Mouse (Mus musculus) cerebellum, postnatal 36 days (tissue): ENCODE results near the gene Chm.
"Not testable (repeated sequence)": the region's sequence is repeated elsewhere in the genome, so short reads cannot be mapped to it uniquely, and the experiment has no call there.

Source experiments
- DNase-seq, 2 experiments: peaks; one replicate each; pipeline ENCODE4 v3.0.0; 2021 to 2022; ENCODE audit warnings: mixed read lengths in 2 of 2

The Chm gene

DNA sequence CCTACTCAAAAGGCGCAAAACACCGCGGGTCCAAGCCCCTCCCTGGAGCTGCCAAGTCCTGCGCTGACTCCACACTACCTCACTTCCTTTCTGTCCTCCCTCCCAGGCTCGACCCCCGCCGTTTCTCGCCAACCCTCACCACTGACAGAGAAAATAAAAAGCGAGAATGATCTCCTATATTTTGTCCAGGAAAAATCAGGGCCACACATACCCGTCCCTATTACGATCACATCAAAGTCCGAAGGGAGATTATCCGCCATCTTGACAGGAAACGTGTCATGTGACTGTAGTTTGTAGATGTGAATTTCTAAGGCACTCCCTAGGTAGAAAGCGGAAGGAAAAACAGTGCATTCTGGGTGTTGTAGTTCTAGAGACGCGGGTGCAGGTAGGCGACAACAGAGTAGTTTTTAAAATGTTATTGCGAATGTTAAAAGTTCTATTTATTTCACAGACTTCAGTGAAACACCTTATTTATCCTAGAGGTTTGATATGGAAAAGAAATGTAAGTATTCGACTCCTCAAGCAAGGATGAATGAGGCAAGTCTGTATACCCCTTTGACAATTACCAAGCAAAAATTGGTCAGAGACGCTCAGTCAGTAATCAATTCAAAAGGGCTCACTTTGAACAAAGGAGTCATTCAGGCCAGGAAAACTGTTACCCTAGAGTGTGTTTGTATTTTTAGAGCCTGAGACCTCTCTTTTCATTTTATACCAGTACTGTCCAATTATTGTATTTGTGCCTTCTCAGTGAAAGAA is at the start of gene Chm:
TSS of gene Chm (minus strand) at position 288 of the 756 bp plus-strand sequence.
- peak; percentile 37 to 60 for DNase-seq

DNA sequence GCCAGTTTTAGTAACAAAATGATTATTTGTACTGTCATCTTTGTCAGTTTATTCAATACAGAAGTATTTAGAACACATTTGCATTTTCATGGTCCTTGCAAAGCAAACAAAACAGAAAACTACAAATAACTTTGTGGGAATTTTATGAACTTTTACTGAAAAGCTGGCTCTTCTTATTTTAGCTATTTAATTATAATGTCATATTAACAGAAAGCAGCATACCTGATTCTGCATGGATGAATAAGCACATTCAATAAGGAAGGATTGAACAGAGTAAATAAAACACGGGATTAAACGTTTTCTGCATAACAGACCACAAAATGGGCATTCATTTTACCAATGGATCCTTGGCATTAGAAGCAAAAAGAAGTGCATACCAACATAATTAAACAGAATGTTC is 8.6 kb upstream of the Chm start:
- no peak for DNase-seq

DNA sequence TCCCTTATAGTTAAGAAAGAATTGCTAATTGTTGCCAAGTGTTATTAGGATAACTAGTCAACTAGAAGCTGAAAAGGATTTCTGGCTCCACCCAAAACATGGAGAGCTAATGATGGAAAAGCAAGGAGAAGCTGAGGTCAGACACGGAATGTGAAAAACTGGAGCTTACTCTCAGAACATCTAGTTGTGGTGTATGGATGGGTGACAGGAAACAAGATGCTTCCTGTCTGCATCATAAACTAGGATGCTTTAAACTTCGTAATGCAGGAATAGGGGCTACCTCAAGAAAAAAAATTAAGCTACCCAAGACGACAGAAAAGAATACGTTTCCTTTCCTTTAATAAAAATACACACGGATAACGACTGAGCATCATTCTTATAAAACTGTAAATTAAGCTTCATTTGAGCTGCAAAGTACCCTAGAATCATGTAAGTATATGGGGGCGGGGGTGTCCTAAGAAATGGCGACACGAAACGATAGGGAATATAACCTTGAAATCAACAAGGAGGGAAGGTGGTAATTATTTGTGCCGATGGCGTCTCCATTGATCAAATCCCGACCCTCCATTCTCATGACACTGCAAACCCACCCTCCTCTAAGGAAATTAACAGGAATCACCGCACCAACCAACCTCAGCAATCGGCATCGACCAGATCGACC is 618 bp downstream of the Chm start:
- DNase-seq: no peak

DNA sequence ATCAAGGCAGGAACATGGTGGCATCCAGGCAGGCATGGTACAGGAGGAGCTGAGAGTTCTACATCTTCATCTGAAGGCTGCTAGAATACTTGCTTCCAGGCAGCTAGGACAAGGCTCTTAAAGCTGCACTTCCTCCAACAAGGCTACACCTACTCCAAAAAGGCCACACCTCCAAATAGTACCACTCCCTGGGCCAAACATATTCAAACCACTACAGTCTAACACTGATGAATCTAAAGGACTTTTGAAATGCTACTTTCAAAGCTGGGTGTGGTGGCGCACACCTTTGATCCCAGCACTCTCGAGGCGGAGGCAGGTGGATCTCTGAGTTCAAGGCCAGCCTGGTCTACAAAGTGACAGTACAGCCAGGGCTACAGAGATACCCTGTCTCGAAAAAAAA is 4.5 kb downstream of the Chm start:
- not testable (repeated sequence) for DNase-seq

DNA sequence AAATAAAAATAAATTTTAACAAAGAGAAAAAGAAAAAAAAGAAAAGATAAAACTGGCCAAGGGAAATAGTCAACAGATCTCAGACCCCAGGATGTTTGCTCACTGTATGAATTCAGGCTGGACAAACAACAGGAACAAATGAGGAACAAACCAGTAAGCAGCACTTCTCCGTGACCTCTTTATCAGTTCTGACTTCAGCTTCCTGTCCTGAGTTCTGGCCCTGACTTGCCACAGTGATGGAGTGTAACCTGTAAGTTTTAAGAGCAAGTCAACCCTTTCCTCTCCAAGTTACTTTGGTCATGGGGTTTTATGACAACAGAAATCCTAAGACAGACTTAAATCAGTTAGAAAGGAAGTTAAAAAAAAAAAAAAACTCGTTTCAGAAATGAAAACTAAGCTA is 12.6 kb downstream of the Chm start:
- DNase-seq: no peak

DNA sequence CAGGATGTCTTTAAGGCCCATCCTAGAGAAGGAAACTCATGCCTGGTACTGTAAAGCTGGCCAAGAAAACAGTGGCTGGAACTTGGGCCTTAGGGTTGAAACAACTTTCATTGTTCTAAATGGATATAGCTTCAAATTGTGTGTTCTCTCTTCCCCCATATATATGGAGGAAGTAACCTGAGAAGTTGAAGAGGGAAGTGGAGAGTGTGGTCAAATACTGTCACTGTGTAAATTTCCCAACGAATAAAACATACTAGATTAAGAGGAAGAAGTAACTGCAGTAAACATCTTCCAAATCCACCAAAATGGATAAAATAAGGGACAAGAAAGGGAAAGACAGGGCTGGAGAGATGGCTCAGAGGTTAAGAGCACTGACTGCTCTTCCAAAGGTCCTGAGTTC is 13.0 kb downstream of the Chm start:
- DNase-seq: no peak

DNA sequence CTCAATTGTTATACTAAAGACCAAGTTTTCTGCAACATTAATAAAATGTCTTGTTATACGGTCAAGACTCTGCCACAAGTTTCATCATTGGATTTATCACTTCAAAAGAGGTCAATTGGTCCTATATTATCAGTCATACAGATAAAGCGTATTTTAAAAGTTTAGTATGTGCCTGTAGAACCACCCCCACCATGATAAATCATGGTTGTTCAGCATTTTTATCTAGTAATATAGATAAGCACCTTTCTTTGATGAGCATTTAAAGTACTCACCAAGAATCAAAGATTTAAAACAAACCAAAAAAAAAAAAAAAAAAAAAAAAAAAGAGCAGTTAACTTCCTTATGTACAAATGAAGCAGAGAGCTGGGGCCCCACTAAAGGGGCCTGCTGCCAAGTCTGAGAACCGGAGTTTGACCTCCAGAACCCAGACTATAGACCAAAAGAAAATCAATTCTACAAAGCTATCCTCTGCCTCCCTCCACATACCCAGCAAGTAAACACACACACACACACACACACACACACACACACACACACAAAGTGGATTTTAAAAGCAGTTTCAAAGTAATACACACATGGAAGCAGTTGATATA is 25.0 kb downstream of the Chm start:
- DNase-seq: no peak

DNA sequence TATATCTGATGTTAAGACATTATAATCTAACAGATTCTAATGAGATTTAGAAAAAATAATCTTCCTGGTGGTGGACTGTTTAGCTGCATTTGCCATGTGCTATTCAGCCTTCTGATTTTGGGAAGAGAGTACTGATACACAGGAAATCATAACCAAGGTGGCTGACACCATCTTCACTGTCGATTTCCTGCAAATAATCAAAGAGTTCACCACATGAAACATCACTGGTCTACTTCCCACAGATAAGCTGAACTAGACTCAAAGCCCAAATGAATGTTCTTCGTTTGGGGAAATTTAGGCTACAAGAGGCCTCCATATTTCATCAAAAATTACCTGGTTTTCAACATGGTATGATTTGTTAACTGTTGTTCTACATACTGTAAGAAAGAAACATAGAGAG is 101.1 kb downstream of the Chm start:
- no peak for DNase-seq

DNA sequence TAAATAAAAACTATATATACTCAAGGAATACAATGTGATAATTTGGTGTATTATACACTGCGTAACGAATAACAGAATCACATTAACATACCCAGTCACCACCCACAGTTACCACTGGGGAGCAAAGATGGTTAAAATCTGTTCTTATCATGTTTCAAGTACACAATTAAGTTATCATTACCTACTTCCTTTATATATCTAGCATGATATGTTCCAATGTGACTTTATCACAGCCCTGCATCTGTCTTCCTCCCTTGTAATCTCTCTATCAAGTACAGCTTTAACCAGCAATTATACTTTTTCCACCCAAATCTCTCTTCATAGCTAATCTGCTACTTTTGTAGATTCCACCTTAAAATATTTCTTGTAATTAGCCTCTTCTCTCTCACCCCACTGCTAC is 109.3 kb downstream of the Chm start:
- no peak for DNase-seq

DNA sequence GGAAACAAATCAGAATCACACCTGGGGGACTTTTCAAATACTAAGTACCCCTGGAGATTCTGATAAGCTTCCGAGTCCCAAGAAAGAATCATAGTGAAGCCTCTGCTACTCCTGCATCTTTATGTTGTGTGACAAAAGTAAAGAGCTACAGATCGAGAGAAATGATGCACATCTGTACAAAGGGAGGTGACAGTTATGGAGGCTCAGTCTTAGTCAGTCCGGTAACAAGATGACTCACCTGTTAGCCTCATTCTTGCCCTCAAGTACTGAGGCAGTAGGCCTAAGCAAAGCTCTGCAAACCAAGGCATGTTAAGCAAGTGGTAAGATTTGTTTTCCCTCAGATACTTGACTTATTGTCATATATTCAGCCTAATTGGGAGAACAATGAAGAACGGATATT is 110.5 kb downstream of the Chm start:
- no peak for DNase-seq

DNA sequence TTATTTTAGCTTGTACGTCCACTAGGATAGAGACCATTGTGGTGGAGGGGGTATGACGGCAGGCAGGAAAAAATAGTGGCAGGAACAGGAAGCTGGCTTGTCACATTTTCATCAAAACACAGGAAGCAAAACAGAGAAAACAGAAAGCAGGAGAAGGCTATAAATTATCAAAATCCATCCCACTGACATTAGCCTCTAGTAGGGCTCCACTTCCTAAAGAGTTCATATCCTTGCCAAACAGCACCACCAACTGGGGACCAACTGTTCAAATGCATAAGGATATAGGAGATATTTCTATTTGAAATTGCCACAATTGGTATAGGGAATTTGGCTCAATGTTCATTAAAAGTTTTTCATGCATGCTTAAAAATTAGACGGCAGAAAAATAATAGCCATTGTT is 181.7 kb downstream of the Chm start:
- no peak for DNase-seq

DNA sequence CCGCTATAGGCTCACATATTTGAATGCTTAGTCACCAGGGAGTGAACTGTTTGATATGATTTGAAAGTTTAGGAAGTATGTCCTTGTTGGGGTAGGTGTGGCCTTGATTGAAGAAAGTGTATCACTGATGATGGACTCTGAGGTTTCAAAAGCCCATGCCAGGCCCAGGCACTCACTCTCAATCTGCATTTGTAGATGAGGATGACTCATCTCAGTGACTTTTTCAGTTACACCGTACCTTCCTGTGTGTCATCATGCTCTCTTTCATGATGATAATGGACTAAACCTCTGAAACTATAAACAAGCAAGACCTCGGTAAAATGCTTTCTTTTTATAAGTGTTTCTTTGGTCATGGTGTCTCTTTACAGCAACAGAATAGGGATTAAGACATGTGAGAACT is 183.1 kb downstream of the Chm start:
- no peak for DNase-seq
